Mouse (Mus musculus): ENCODE results near the gene B3gnt3. TPM values are rescaled to one million over a fixed set of nuclear protein-coding genes. Genes with fewer than 3 reads are reported as not detected.
"Not testable (repeated sequence)": the region's sequence is repeated elsewhere in the genome, so short reads cannot be mapped to it uniquely, and the experiment has no call there.

Gene B3gnt3
- 1 to 10 TPM; 3.3 to 3.8 TPM for polyA plus RNA-seq (2017; shearing (Covaris generic))

DNA sequence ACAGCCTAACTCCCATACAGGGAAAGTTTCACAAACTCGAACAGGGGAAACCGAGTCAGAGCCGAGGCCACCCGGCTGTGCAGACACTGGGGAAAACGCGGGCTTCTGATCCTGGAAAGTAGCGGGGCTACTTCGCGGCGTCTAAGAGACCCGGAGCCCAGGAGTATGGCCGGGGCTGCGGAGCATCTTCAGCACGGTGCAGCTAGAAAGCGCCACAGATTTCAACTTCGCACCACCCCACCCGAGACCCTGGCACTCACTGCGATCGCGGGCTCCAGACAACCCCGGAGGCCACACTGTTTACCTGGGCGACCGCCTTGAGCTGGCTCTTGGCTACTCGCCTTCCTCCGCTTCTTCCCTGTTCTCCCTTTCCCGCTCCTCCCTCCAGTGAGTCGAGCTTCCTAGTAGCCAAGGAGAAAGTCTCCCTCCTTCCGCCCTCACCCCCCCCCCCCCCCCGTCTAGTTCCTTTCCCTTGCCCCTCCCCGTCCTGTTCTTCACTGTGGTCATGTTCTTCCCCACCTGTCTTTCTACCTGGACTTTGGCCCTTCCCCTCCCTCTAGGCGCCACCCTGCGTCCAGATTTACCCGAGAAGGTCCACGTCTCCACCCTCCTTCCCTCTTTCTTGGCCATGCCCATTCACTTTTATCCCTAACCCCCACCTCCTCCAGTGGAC lies at the start of gene B3gnt3:
B3gnt3 (minus strand) TSS at position 376 of the 673 bp plus-strand sequence.
- peak; percentile 49 for ATAC-seq

DNA sequence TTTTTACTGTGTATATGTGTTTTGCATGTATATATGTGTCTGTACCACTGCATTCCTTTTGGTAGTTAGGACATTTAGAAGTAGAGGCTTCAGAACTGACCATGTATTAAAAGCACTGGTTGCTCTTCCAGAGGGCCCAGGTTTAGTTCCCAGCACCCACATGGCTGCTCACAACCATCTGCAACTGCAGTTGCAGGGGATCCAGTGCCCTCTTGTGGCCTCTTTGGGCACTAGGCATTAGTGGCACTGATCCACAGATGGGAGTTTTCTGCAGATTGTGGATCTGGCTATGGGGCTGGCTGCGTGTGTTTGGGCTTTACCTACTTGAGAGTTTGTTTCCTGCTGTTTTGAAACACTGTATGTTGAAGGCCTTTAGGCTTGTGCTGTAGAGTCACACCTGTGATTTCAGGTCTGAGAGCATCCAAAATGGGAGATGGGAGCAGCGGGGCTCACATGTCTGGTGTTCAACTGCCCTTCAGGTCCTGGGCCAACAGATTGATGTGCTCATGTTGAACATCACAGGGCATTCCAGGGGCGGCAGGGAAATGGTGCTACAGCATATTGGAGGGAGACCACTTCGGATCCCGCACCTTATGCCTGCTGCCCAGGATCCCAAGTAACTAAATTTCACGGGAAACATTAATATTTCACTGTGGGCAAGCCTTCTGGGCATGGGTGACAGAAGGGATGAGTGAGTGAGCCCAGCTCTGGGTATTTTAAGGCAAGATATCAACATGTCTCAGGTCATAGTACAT lies 47.9 kb upstream of the B3gnt3 start:
- ATAC-seq = not testable (repeated sequence)

DNA sequence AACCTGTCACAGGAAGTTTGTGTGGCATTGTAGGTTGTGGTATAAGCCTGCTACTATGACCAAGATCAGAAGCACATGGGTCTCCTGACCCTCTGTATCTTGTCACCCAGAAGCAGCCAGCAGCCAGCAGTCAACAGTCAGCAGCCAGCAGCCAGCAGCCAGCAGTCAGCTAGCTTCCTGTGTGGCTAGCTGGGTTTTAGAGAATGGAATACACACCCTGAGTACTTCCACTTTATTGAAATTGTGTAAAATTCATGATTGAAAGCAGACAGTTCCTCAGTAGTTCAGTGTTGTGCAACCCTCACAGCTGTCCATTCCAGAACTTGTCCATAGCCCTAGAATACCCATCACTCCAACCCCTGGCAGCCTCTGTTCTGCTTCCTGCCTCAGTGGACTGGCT lies 45.5 kb upstream of the B3gnt3 start:
- ATAC-seq = not testable (repeated sequence)

DNA sequence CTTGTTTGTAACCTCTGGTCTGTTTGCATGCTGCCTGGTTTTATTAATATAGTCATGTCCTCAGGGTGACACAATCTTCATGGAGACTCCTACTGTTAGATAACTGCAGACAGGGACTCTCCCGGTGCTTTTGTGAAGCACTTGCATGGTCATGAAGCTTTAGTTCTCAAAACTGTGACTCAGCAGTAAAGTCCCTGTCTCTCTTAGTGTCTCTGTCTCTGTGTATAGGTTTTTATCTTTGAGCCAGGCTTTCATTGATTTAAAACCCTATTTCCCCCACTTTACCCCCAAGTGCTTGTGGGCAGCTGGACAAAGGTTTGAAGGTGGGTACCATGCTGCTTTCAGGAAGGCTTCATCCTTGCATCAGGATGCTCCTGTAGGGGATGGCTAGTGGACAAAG lies 43.7 kb upstream of the B3gnt3 start:
- no peak for ATAC-seq

DNA sequence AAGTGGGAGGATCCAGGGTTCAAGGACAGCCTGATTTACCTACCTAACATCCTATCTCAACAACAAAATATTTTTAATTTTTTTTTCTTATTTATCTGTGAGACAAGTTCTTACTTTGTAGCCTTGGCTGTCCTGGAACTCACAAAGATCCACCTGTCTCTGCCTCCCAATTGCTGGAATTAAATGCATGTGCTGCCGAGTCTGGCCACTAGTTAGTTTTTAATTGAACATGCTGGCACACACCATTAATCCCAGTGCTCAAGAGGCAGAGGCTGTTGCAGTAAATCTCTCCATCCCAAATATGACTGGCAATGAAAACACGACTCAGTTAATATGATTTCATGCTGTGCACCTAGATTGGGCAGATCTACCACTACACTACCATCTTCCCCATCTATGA lies 41.2 kb upstream of the B3gnt3 start:
- no peak for ATAC-seq

DNA sequence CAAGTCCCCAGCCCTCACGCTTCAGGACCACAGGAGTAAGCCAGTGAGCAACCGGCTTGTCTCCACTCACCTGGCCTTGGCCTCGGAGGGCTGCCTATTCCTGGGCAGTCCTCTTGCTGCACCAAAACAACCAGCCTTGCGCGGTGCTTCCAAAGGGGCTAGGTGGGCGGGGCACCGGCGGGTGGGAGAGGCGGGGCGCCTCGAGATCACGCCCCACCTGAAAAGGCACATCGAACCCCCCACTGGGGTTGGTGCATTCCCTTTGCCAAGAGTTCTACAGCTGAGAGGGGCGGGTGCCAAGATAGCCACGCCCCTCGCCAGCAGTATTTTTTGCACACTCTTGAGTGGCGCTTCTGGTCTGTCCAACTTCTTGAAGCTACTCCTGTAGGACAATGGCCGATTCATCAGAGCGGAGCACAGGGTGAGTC lies 40.1 kb upstream of the B3gnt3 start:
- ATAC-seq = no peak

DNA sequence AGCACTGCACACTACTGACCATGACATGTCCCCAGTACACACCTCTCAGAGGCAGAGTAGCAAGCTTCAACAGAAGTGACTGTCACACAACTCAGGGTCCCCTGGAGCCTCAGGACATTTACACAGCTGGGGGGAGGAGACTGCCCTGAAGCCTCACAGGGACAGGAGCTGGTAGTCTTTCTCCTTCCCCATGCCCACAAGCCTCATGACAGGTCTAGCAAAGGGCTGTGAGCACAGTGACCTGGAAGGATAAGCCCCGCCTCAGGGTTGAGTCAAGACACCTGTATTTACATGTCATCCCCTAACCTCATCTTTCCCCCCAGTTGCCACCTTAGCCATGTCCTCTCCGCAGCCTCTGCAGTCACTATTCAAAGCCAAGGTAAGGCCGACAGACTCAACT lies 39.6 kb upstream of the B3gnt3 start:
- no peak for ATAC-seq

DNA sequence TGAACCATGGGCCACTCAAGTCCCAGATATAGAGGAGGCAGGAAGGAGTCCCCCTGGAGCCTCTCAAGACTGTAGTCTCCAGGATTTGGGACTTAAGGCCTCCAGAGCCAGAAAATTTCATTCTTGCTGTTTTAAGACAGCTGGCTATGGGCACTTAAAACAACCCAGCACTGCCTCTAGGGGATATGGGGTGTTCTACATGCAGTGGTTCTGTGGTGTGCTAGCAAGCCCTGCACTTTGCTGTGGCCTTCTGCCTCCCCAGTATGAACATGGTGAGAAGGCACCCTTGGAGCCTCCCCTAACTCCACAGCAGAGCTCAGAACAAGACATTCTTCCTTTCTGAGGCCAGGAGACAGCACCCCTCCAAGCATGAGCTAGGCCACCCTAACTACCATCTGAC lies 36.7 kb upstream of the B3gnt3 start:
- not testable (repeated sequence) for ATAC-seq

DNA sequence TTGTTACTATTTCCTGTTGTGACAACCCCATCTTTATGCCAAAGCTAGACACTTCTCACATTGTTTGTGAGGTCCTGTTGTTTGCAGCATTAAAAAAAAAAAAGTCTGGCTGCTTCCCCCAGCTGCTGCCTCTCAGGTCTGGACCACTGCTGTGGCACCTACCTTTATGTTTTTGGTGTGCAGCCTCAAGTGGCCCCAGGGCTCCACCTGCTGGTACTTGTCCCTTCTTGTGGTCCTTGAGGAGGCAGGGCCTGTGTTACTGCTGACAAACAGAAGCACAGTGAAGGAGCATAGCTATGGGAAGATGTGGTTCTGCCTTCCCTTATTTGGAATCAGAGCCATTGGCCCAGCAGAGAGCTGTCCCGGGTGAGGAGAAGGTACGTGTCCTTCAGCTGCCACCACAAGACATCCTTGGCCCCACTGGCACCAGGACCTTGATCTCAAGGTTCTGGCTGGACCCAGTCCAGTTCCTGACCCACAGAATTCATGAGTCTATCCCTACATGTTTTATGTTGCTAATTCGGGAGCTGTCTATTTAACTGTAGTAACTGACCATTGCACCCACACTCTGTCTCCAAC lies 30.2 kb upstream of the B3gnt3 start:
- peak; percentile 46 for ATAC-seq

DNA sequence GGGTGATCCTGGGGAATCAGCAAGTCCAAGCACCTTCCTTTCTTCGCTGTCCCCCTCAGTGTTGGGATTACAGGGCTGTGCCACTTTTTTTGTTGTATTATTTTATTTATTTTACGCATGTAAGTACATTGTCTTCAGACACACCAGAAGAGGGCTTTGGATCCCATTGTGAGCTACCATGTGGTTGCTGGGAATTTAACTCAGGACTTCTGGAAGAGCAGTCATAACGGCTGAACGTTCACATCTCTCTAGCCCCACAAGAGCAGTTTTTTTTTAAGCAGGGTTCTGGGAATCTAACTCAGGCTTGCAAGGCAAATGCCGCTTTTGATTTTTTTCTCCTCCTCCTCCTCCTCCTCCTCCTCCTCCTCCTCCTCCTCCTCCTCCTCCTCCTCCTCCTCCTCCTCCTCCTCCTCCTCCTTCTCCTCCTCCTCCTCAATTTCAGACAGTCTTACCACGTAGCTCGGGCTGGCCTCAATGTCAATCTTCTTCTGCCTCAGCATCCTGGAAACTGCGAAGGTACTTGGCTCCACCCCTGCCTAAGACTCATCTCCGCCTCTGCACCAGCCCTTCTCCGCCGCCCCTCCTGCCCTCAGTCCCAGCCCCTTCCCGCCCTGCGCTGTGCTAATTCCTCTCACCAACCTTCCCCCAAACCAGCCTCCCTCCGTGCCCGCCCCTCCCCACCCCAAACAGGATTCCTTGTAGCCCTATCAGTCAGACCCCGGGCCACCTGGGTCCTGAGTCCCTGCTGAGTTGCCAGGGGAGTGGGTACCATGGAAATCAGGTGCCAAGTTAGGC lies 27.4 kb upstream of the B3gnt3 start:
- peak; percentile 77 for ATAC-seq

DNA sequence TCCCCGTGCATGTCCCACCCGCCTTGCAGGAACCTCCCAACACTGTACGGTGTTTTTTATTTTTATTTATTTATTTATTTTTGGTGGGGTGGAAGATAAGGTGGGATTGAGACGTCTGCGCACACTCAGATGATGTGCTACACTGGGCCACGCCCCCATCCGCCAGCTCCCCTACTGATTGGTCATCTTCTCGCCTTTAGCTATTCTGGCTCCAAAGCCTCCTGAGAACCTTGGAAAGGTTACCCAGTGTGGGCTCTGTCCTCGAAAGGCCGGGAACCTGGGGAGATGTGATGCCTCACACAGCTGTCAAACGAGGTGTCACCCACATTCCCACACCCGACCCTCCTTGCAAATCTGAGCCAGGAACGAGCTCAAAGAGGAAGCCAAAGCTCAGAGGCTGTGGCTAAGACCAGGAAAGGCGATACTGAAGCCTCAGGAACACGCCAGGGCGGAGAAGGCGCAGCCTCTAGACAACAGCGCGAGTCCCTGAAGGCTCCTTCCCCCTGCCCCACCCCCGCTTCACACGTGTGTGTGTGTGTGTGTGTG lies 26.7 kb upstream of the B3gnt3 start:
- ATAC-seq = no peak

DNA sequence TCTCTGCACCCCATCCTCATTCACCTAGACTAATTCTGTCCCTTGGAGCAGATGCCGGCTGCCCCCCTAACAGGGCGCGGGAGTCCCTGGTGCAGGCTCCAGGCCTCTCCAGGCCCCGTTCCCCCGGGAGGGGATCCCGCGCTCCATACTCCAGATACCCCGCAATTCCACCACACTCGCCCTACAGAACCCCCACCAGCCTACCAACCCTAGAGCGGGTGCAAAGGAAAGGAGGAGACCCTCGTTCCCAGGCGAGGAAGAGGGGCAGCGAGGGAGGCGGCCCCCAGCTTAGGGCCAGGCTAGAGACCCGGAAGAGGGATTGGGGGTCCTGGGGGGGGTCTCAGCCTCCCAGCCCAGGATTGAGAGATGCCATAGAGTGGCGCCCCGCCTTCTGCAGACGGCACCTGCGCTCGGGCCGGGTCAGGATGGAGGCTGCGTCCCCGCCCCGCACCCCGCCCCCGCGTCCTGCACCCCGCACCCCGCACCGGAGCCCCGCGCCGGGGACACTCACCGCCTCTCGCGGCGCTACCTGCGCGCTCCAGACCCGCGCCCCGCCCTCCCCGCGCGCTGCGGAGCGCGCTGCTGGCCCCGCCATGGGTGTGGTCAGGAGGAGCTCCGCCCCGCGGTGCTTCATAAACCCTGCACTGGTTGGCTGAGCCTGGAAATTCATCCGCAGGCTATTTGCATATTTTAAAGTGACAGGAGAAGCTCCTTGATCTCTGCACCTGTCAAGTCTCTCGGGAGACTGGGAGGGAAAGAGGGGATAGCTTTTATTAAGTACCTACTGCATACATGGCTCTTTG lies 23.7 kb upstream of the B3gnt3 start, which contains the start of gene Fcho1:
Fcho1 (minus strand) TSS at position 595 of the 803 bp plus-strand sequence.
- peak; percentile 55 for ATAC-seq

DNA sequence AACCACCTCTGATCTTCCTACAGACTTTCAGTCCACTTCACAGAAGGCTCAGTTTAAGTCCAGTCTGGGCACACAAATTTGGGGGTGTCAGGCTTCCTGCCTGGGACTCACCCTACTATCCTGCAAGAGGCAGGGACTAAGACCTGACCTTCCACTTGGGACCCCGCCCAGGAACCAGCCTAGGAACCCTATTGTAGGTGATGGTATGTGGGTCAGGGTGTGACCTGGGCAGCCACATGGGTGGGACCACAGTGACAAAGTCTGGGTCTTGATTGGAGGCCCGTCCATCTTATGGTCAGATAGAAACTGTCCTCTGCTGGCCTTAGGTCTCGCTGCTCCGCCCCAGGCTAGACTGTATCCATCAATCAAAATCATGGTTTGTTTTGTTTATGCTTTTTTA lies 22.8 kb upstream of the B3gnt3 start:
- no peak for ATAC-seq

DNA sequence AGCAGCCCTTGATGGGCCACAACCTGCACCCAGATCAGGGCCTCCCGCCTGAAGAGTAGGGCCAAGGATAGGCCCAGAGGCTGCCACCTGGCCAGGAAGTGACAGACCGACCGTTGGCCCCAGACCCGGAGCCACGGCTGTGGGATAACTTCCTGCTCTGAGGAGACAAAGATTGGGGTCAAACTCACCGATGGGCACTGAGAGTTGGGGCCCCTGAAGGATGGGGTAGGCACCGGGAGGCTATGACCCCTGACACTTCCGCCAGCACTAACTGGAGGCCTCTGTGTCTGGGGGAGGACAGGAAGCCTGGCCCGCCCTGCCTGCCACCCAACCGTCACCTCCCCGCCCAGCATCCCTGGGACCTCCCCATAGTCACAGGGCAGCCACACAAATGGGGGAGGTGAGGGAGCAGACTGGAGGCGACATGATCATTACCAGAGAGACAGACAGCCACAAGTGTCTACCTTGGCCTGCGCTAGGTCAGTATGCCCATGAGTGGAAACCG lies 21.5 kb upstream of the B3gnt3 start:
- peak; percentile 91 for ATAC-seq

DNA sequence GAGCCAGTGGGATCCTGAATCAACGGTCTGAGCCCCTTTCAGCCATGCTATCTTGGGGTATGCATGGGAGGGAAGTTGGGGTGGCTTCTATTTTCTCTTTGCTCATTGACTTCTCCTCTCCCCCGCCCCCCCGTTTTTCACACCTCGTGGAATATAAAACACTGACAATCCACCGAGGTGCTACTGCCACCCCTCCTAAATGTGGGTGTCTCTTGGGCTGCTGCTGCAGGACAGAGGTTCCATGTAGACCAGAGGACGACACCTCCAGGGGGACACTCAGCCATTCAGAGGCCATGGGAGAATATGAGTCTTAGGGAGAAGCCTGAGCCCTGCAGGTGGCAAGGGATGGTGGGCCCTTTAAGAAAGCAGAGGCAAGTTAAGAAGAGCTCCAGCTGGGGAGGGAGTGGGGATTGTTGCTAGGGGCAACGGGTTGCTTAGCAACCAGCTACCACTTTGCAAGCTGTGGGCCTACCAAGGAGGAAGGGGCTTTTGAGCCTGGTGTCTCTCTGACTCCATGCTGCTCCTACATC lies 18.4 kb upstream of the B3gnt3 start:
- ATAC-seq = no peak

DNA sequence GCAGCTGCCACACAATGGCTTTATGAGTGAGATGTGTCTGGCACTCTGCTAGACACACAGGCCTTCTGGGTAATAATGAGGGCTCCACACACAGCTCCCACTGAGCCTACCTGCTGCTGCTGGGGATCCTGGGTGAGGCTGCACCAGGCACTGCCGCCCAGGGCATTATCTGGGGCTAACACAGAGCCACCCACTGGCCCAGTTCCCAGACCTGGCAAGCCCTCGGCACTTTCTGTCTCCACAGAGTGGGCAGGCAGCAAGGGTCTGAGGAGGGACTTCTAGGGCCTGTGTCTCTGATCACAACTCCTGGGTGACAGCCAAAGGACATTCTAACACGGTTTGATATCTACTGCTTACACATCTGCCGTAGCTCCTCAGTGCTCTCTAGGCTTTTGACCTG lies 17.6 kb upstream of the B3gnt3 start:
- ATAC-seq = no peak

DNA sequence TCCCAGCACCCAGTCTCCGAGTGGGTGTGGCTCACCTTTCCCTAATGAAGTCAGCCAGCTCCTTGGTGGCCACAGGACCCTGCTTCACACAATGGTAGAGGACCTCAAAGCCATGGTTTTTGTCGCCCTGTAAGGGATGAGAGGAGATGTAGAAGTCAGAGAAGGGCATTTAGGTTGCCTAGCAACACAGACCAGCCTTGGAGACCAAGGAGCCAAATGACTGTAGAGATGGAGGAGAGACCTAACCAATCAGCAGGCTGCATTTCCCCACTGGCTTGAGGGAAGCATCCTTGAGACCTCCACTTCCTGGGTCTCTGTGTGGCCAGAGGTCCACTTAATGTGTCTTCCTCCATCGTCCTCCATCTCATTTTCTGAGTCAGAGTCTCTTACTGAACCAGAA lies 16.7 kb upstream of the B3gnt3 start:
- no peak for ATAC-seq

DNA sequence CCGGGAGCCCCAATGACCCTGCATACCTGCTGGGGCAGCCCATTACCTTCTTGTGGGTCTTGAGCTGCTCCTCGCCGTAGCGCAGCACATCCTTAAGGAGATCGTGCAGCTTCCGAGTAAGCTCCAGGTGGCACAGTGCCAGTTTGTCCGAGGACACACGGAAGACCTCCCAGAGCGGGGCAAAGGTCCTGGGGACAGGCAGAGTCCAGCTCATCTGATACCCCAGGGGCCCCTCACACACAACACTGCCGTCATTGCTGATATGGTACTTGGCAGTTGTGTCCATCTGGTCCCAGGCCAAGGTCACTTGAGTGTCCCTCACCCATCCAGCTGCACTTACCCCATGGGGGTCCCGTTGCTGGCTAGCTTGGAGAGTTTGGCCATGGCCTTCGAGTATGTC lies 15.5 kb upstream of the B3gnt3 start:
- no peak for ATAC-seq

DNA sequence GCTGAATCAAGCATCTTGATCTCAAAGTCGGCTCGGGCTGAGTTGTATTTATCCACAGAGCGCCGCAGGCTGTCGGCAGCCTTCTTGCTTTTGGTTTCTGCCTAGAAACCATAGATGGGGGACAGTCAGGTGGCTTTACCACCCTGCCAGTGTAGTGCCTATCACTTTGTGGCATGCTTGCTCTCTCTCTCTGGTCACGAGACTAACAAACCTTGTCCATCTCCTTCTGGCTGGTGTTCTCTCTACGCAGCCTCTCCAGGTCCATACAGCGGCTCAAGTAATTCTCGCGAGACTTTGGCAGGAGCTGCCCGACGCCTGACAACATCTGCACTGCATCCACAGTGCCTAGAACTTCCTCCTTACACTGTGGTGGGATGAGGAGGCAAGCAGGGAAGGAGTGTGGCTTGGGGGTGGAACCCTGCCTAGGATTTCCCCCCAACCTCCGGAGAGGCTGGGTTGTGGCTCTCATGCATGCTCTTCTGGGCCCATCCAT lies 15.0 kb upstream of the B3gnt3 start:
- no peak for ATAC-seq

DNA sequence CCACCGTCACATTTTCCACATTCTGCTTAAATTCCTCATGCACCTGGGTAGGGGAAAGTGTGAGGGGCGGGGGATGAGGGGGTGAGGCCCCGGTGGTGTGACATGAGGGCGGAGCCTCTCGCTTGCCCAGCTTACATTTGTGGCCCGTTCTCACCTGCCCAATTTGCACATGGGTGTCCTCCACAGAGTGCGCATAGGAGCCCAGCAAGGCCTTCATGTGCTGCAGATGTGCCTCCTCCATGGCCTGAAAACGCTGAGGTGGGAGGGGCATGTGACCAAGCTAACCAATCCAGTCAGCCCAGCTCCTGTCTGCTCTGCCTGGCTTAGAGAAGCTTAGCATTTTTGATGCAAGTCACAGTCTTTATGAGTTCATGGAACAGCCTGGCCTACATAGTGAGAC lies 13.9 kb upstream of the B3gnt3 start:
- ATAC-seq = no peak

DNA sequence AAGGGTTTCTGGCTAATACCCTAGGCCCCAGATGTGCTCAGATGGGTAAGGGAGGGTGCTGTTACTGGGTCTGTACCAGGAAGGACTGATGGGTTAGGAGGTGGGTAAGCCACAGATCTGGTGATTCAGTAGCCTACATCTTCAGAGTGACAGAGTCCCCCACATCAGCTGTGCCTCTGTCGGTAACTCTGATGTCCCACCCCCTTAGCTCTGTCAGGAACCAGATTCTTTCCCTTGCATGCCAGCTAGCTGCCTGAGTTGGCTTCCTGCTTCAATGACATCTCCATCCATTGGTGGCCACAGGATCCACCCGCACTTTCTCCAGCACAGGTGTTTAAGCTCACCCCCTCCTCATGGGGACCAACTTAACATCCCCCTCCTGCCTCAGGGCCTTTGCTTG lies 10.0 kb upstream of the B3gnt3 start:
- no peak for ATAC-seq
